Mouse (Mus musculus): Measurements from ENCODE around the gene Cmtm1. TPM values are rescaled to one million over a fixed set of nuclear protein-coding genes. Genes with fewer than 3 reads are reported as not detected.
A peak's percentile ranks its signal among the peaks of the same experiment; 100 is the strongest.
"Not testable (repeated sequence)": the region's sequence is repeated elsewhere in the genome, so short reads cannot be mapped to it uniquely, and the experiment has no call there.

Cmtm1 gene
- not detected for total RNA-seq (2021)

DNA sequence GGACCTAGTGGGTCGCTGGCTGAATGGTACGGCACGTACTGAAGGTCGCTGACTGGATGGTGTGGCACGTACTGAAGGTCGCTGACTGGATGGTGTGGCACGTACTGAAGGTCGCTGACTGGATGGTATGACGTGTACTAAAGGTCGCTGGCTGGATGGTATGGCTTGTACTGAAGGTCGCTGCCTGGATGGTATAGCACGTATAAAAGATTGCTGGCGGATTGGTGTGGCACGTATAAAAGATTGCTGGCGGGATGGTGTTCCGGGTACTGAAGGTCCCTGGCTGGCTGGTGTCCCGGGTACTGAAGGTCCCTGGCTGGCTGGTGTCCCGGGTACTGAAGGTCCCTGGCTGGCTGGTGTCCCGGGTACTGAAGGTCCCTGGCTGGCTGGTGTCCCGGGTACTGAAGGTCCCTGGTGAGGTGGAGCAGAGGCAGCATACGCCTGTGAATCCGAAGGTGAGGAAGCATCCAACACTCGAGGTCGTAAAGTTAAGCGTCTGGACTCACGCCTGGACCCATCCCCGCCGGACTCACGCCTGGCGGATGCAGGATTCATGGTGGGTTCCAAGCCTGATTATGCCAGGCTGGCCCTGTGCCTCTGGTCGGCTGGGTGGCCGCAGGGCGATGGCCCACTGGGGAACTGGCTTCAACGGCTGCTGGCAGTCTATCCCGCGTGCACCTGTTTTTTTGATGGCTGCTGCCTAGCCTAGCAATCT, at the start of gene Cmtm1, which contains the start of gene Gm45711:
Gene Cmtm1, minus strand, starts transcription at position 705 of the 715 bp plus-strand sequence.
Gene Gm45711, minus strand, starts transcription at position 641 of the 715 bp plus-strand sequence.
- not testable (repeated sequence) for DNase-seq (ENCODE audit: extremely low spot score in 1 of 2, low spot score in 2 of 2)

DNA sequence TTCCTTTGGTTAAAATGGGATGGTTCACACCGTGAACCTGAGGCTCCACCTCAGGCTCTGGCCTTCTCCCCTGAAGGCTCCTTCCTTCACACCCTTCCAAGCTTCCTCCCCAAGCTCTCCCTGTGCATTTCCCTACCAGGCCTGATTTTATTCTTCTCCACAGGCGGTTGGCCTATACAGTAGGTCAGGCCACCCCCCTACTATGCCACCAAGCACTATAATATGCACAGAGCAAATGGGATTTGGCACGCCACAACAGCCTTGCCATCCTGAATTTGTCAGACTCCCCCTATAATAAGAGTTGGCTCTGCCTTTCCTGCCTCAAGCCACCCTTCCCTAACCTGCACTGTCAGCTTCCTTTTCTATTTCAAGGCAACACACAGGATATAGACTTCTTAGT, 48.7 kb upstream of the Cmtm1 start:
- intact Hi-C loops (cut with DNase I) = no loop called here

More for the DNA sequence above, at the start of gene Cmtm1, which contains the start of gene Gm45711:
- intact Hi-C loops (cut with DNase I) = not testable (repeated sequence)

DNA sequence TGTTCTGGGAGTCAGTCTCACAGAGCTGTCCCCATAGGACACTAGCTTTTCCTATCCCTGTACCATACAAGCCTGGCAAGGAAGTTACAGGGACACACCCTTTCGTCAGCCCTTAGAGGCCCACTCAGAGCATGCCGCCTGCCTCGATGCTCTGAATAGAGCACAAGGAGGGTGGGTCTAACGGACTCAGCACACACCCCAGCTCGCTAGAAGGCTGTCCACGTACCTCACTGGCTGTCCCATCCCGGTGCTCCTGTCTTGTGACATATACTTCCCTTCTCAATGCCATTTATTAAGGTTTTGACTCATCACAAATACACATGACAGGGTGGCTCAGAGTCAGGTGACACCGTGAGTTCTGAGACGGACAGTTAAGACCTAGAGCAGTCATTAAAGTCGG, 44.6 kb upstream of the Cmtm1 start:
- DNase-seq (ENCODE audit: extremely low spot score in 1 of 2, low spot score in 2 of 2) = no peak
- intact Hi-C loops (cut with DNase I) = no loop called here

More for the DNA sequence above, 48.7 kb upstream of the Cmtm1 start:
- DNase-seq (ENCODE audit: extremely low spot score in 1 of 2, low spot score in 2 of 2) = no peak

DNA sequence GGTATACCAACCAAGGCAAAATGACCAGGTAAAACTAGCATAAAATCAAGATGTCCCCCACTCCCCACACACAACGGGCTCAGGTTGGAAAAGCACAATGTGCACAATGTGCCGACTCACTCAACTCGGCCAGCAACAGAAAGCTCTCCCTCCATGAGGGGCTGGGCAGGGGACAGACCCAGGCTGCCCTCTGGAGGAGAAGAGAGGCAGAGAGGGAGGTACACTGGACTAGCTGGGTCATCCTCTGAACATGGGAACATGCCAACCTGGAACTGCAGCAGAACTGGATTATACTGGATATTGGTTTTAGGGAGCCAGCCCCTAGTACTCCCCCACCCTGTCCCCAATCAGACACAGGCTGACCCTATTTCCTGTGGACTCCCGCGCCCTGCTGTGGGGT, 43.2 kb upstream of the Cmtm1 start:
- intact Hi-C loops (cut with DNase I) = no loop called here
- no peak for DNase-seq (ENCODE audit: extremely low spot score in 1 of 2, low spot score in 2 of 2)

DNA sequence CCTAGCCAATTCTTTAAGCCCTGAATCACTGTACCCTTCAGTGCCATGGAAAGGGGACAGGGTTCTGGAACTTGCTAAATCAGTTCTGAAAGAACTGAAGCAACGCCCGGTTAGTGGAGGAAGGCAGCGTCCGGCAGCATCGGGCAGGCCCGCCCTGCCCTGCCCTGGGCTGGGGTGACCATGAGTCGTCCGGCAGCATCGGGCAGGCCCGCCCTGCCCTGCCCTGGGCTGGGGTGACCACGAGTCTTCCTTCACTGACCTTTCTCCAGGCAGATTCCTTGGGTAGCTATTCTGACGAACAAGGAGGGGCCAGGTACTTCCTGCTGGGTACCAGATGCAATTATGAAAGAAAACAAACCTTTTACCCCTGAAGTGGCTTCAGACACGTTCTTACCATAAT, 40.1 kb upstream of the Cmtm1 start:
- DNase-seq (ENCODE audit: extremely low spot score in 1 of 2, low spot score in 2 of 2) = no peak
- intact Hi-C loops (cut with DNase I) = no loop called here

DNA sequence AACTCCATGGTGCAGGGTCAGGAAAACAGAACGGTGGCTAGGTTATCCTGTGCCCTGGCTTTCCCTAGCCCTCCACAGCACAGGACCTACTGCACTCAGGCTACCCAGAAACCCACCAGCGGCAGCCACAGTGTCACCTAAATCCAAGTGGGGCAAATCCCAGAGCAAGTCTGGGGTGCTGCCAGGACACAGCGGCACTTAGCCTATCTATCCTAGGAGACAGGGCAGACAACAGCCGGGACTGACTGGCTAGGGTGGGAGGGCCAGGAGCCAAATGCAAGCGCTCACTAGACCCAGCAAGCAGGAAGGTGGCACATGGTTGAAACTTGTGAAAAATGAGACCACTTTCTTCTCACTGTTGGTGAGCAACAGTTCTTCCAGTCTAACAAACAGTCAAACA, 39.0 kb upstream of the Cmtm1 start:
- DNase-seq (ENCODE audit: extremely low spot score in 1 of 2, low spot score in 2 of 2) = no peak
- intact Hi-C loops (cut with DNase I) = loop anchor here (5.0 to 10.0 kb wide), 2 partner anchors 204 to 218 kb away; no protein-coding TSS in a partner anchor

DNA sequence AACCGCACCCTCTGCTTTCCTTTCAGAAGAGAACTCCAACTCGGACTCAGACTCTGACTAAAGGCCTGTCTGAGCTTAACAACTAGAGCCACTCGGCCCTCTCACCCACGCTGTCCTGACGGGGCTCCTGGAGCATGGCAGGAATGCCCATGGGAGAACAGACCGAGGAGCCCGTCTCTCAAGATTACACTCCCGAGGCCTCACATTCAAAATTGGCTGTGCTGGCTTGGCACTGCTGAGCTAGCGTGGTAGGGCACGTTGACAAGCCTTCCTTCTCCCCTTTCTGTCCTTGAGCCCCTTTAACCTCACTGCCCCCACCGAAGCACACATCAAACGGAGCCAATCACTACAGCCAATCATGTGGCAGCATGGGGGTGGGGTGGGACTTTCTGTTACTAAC, 36.8 kb upstream of the Cmtm1 start:
- no peak for DNase-seq (ENCODE audit: extremely low spot score in 1 of 2, low spot score in 2 of 2)
- intact Hi-C loops (cut with DNase I) = loop anchor here (5.0 to 10.0 kb wide), 2 partner anchors 202 to 221 kb away; no protein-coding TSS in a partner anchor

DNA sequence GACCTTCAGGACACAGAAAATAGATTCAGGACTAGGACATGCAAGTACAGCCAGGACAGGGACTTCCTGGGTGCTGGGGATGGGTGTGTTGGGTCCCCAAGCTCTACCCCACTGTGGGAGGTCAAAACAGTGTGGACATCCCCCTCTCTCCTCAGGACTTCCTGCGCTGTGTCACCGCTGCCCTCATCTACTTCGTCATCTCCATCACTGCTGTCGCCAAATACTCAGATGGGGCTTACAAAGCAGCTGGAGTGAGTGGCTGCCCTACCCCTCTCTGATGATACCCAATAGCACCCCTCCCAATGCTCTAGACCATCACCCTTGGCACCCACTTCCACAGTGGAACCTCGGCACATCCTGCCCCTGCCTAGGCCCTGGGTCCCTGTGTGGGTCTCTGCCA, 34.7 kb upstream of the Cmtm1 start:
- intact Hi-C loops (cut with DNase I) = loop anchor here (5.0 to 10.0 kb wide), 4 partner anchors 92 to 223 kb away; partner anchors contain the start of genes Cklf and Terb1

DNA sequence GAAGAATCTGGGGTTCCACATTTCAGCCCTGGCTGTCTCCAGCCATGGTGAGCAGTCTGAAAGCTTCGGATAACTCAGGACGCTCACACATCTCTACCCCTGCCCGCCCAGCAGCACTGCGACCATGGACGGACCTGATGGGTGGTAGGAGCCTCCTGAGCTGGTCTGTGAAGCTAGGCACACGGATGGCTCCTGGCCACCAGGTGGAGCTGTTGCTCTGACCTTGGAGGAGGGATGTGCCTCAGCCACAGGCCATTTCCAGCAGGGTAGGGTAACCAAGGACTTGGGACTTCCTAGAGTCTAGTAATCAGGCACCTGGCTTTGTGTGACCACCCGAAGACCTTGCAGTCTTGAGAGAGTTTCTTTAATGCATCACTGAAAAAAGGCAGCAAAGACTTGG, 34.0 kb upstream of the Cmtm1 start:
- peak; percentile 61 to 89 for DNase-seq (ENCODE audit: extremely low spot score in 1 of 2, low spot score in 2 of 2)
- intact Hi-C loops (cut with DNase I) = loop anchor here (2.0 to 10.0 kb wide), 4 partner anchors 92 to 199 kb away; partner anchors contain the start of genes Cklf, Dync1li2 and Terb1

More for the DNA sequence above, 34.7 kb upstream of the Cmtm1 start:
- no peak for DNase-seq (ENCODE audit: extremely low spot score in 1 of 2, low spot score in 2 of 2)

DNA sequence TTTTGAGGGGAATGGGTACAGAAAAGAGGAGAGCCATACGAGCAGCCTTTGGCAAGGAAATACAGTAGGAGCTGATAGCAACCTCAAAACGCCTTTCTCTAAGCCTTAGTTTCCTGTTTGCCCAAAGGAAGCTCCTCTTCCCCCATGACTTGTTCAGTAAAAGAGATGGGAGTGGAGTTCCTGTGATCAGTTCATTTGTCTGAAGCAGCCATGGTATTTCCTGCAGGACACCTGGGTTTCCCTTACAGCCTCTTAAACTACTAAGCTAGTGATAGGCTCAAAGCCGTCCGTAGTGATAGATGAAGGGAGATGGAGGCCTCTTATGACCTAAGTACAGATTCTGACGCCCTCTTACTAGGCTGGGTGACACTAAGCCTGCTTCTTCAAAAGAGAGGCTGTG, 32.5 kb upstream of the Cmtm1 start:
- intact Hi-C loops (cut with DNase I) = loop anchor here (2.0 to 10.0 kb wide), 4 partner anchors 90 to 198 kb away; partner anchors contain the start of genes Cklf, Dync1li2 and Terb1
- DNase-seq (ENCODE audit: extremely low spot score in 1 of 2, low spot score in 2 of 2) = no peak

DNA sequence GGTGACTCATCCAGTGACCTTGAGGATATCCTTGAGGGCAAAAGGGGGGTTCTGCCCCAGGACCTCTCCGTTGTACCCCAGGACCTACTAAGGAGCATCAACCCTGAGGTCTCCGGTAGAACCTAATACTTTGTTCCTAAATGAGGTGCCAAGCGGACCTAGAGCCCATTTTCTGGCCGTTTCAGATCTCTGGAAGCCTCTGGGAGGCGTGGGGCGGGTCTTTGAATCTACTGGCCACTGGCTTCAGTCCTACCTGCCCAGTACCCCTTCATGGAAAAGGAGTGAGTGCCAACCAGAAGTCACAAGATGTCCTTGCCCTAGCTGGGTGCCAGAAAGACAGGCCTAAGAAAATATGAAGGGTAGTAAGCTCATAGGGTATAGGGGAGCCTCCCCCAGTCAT, 31.7 kb upstream of the Cmtm1 start:
- intact Hi-C loops (cut with DNase I) = loop anchor here (2.0 to 10.0 kb wide), 4 partner anchors 89 to 197 kb away; partner anchors contain the start of genes Cklf, Dync1li2 and Terb1
- DNase-seq (ENCODE audit: extremely low spot score in 1 of 2, low spot score in 2 of 2) = no peak

DNA sequence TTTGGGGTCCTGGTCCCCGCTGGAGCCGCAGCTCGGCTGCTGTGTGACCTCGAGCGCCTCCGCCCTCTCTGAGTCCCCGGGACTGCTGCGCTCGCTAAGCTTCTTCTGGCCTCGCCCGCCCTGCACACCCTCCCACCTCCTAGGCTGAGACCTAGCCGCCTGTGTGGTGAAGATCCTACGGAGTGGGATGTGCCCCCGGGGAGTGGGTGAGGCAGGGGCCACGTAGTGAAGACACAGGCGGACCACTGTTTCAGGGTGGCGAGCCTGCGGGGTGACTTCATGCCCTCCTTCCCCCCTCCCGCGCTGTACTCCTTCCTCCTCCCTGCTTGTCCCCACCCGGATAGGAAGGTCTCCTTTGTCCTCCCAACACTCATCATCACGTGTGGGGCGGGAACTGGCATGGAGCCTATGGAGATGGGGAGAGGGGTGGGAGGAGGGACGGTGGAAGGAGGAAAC, 31.2 kb upstream of the Cmtm1 start:
- intact Hi-C loops (cut with DNase I) = loop anchor here (5.0 to 10.0 kb wide), 3 partner anchors 89 to 196 kb away; partner anchors contain the start of genes Cklf and Terb1
- peak in 1 of 2 experiments; percentile 88 for DNase-seq (ENCODE audit: extremely low spot score in 1 of 2, low spot score in 2 of 2)

DNA sequence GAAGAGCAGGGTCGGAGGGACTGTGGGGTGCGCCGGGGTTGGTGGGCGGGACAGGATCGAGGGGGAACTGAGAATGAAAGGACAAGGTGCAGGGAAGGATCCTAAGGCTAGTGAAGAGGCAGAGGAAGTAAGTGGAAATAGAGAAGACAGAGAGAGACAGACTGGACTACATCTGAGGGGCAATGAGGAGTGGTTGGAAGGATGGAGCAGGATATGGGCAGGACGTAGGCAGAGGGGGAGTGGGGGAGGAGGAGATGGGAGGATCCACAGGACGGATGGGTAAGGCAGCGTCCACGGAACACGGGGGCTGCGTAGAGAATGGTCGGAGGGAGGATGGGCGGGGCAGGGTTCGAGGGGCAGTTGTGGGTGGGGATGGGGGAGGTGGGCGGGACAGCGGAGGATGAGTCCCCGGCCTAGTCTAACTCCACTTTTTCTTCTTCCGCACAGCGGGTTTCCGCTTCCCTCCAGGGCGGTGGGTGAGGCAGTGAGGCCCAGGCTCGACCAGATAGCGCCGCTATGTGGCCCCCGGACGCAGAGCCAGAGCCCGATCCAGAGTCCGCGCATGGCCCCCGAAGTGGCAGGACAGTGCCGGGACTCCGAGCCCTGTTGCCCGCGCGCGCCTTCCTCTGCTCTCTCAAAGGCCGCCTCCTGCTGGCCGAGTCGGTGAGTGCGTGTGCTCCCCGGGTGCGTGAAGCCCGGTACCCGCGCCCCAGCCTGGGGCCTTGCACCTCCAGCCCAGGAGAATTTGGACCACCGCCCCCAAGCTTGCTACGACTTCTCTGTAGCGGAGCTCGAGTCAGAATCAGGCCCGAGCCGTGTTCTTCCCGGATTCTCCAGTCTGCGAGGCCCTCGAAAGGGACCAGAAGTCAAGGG, 30.5 kb upstream of the Cmtm1 start:
- peak; percentile 63 to 90 for DNase-seq (ENCODE audit: extremely low spot score in 1 of 2, low spot score in 2 of 2)
- intact Hi-C loops (cut with DNase I) = loop anchor here (5.0 to 10.0 kb wide), 3 partner anchors 88 to 196 kb away; partner anchors contain the start of genes Cklf and Terb1

DNA sequence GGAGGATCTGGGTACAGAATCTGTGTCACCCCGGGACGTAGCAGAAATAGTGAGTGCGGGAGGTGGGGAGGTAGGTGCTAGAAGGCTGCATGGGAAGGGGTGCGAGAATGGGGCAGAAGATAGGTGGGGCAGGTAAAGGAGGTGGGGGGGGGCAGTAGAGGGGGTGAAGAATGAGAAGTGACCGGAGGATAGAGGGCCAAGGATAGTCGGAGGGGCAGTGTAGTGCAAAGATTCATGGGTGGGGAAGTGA, 30.0 kb upstream of the Cmtm1 start:
- intact Hi-C loops (cut with DNase I) = loop anchor here (5.0 to 10.0 kb wide), 3 partner anchors 88 to 195 kb away; partner anchors contain the start of genes Cklf and Terb1
- DNase-seq (ENCODE audit: extremely low spot score in 1 of 2, low spot score in 2 of 2) = no peak

DNA sequence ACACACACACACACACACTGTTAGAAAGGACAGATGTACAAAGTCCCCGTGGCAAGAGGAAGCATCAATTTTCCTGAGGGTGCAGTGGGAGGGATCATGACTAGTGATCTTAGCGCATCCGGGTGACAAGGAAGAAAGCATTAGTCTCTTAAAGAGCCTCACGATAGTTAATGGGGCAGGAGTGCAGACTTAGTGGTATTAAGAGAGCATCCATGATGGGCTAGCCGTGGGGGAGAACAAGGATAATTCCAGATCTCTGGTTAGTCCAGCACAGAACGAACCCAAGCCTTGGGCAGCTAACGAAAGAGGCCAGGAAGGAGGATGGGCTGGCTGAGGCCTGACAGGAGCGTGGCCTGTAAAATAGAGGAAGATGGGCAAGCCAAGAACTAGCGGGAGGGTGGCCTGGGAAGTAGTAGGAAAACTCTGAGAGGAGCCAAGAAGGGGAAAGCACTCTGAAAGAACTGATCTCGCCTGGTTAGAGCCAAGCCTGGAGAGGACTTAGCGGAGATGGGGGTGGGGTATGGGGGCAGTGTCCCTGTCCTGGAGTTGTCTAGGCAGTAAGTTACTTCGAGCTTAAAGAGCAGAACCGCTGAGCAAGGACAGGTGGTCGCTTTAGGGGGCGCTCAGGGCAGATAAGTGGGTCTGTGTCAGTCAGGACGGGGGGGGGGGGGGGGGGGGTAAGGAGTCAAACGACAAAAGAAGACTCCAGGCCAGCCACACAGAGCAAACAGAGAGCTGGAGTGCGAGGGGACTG, 29.5 kb upstream of the Cmtm1 start, which contains the start of gene Cmtm3:
Gene Cmtm3, plus strand, starts transcription at position 182 of the 754 bp plus-strand sequence.
- intact Hi-C loops (cut with DNase I) = no loop called here
- DNase-seq (ENCODE audit: extremely low spot score in 1 of 2, low spot score in 2 of 2) = peak in 1 of 2 experiments; percentile 53

DNA sequence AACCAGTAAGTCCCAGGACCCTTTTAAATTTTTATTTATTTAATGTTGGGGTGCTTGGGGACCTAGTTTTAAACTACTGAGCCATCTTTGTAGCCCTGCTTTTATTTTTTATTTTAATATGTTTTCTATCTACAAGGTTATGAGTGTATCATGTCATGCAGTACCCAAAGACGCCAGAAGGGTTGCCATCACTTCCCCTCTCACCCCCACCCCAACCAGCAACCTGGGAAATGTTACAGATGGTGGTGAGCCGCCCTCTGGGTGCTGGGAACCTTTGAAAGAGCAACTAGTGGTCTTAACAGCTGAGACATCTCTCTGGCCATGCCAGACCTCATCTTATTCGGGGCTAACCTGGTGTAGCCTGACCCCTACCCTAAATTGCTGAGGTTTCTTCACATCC, 27.9 kb upstream of the Cmtm1 start:
- intact Hi-C loops (cut with DNase I) = no loop called here
- DNase-seq (ENCODE audit: extremely low spot score in 1 of 2, low spot score in 2 of 2) = no peak

DNA sequence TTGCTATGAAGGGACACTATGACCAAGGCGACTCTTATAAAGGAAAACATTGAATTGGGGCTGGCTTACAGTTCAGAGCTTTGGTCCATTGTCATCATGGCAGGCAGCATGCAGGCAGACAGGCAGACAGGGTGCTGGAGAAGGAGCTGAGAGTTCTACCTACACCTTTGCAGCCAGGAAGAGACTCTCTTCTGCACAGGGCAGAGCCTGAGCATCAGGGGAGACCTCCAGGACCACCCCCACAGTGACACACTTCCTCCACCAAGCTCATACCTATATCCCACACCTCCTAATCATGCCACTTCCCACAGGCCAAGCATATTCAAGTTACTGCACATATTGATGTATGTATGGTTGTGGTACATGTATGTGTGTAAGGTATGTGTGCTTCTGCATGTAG, 26.9 kb upstream of the Cmtm1 start:
- intact Hi-C loops (cut with DNase I) = no loop called here
- no peak for DNase-seq (ENCODE audit: extremely low spot score in 1 of 2, low spot score in 2 of 2)

DNA sequence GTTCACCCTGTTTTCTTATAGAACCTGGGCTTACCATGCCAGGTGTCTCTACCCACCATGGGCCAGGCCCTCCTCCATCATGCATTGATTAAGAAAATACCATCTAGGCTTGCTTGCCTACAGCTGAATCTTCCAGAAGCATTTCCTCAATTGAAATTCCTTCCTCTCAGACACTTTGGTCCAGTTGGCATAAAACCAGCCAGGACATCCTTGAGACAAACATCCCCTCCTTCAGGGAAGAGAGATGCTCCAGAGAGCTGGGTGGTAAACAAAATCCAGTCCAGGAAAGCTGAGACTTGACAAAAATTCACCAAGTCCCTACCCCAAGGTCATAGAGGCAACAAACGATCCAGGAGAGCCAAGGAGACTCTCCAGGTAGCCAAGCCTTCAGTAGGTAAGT, 24.3 kb upstream of the Cmtm1 start:
- intact Hi-C loops (cut with DNase I) = no loop called here
- no peak for DNase-seq (ENCODE audit: extremely low spot score in 1 of 2, low spot score in 2 of 2)
